Mouse (Mus musculus) left cerebral cortex, postnatal 25 days (tissue): ENCODE results near the gene Alg11. TPM values are rescaled to one million over a fixed set of nuclear protein-coding genes. Genes with fewer than 3 reads are reported as not detected.

Experiments
- DNase-seq, 2 experiments: peaks; one replicate each; pipeline ENCODE4 v3.0.0; 2022; ENCODE audit warnings: low spot score in 2 of 2, mixed read lengths in 1 of 2
- intact Hi-C: fragments of 180-260 bp; cut with DNase I; formaldehyde crosslinking; loops from one replicate; pipeline ENCODE4 v1.15.1; 2025
- total RNA-seq, 2 experiments: library from RNA; stranded (reverse); gene quantifications; 2 replicates each; pipeline ENCODE4 v1.2.3; 2021

The Alg11 gene
- 10 to 100 TPM; 32.7 to 34.4 TPM for total RNA-seq

DNA sequence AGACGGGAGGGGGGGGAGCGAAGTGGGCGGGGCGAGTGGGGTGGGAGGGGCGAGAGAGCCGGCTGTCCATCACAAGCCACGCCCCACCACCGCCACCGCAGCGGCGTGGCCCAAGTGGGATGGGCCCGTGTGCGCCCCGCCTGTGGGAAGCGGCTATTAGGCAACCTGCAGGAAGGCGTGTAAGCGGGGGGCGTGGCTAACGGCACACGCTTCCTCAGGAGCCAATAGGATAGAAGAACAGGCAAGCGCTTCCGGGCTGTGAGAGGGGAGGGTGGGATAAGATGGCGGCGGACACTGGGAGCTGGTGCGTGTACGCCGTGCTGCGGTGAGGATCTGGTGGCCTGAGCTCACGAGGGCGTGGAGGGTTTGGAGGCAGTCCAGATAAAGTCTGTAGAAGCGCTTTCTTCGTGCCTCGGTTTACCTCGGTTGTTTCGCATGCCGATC is at the start of gene Alg11:
Alg11 (plus strand) TSS at position 276 of the 444 bp plus-strand sequence.
- intact Hi-C loops: loop anchor here (1.0 to 2.0 kb wide), 2 partner anchors 106 to 124 kb away; partner anchors contain the start of genes Ckap2 and Nek3
- DNase-seq: peak; percentile 96 to 99

DNA sequence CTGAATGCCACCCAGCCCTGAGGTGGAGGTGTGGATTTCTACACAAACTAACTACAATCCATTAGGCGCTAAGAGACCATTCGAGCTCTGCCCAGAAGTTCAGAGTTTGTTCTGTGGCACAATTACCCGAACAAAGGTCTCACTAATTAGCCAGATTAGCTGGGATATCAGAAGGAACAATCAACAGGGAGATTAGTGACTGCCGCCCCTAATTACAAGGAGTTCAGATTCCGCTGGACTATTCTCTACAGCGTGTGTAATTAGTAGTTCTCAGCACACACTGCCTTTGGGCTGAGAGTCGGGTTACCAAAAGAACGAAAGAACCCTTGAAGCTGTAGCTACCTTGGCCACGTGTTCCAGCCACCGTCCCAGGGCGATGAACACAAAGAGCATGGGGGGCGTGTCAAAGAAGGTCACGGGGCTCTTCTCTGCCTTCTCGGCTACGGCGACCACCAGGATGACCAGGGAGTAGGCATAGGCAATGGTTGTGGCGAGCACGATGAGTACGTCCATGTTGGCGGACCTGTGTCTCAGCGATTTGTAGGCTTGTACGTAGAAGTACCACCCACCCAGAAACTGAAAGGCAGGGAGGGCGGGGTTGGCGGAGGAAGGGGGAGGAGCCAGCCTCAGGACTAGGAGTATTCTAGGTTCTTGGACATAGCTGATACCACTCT is 47.4 kb upstream of the Alg11 start:
- DNase-seq: no peak
- intact Hi-C loops: no loop called here

DNA sequence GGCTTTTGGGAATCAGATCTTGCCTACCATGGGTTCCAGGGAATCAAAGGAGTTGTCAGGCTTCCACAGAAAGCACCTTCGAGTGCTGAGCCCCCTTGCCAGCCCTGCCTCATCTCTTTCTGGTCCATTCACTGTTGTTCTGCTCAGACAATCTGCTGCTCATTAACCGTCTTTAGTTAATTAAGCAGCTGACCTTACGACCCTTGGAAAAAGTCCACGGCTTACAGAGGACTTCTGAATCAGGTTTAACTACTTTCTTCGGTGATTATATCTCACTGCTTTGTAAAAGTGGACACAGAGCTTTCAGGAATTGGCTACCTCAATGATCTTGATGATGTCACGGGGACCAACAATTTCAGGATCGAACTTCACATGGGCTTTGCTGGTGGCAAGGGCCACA is 42.8 kb upstream of the Alg11 start:
- intact Hi-C loops: no loop called here
- DNase-seq: no peak

DNA sequence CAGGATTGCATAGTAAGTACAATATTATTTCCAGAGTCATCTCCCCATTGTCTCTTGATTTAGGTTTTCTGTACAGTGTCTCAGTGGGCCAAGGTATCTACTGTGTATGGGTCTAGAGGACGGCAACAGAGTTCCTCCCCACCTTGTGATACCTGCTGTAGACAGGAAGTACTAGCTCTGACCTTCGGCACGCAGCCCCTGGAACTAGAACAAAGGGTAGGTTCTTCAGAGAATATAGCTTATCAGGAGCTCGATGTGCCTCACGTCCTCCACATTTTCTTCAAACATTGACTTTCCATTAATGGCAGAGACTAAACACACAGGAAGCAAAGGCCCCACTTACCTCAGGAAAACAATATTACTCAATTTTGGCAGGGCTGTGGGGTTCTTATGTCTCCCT is 41.0 kb upstream of the Alg11 start:
- intact Hi-C loops: no loop called here
- DNase-seq: no peak

DNA sequence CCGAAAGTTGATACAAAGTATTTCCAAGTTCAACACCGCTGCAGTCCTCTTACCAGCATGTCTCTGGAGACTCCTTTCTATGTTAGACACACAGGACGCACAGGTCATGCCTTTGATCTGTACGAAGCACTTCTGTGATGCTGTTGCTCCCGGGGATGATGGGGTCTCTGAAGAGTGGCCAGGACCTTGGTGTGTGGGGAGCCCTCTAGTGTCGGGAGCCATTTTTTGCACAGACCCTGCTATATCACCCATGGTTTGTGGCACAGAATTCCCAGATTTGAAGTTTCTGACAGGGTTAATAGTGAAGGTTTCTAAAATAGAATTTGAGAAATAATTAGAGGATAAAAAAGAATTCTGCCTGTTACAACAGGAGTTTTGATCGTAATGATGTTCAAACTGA is 38.3 kb upstream of the Alg11 start:
- intact Hi-C loops: no loop called here
- no peak for DNase-seq

DNA sequence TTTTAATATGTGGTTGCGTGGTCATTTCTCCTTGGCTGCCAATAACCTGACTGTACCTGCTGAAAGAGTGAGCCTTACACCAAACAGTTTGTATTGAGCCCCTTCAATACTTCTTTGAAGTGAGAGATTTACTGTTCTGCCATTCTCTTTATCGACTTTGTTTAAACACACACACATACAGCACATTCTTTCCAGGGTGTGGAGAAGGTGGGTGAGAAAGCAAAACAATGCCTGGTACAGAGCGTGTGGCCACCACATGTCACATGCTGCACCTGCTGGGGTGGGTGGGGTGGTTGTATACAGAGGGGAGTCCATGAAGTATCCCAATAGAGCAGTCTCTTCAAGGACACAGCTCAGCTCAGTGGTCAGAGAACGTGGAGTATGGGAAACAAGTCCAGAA is 35.3 kb upstream of the Alg11 start:
- no peak for DNase-seq
- intact Hi-C loops: no loop called here

DNA sequence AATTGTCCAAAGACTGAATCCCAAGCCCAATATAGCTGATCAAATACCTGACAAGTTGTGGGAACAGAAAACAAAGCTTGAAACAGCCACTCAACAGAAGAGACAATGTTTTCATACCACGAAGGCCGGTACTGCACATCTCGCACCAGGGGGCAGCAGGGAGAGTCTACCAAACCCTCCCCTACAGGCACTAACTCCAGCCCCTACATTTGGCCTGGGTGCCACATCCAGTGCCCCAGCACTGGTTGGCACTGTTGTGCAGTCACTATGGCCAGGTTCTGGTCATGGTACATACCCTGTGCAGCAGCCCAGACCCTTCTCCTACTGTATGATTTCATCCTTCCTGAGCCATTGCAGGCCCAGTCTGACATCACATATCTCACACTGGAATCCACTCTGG is 31.5 kb upstream of the Alg11 start:
- intact Hi-C loops: no loop called here

DNA sequence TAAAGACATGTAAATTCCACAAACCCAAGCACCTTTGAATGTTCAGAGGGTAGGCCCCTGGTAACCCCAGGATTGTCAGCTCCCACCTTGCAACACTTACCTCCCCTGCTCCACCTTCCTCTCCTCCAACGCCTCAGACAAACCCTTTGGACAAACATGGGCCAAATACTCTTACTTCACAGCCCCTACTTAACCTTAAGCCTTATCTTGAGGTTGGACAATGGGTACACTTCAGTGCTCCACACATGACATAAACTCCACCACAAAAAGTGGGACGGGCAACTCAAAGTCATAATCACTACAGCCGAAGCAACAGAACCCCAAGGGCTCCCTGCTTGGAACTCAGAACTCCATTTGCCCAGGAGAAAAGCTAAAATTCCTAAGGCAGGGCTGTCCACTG is 29.5 kb upstream of the Alg11 start:
- intact Hi-C loops: no loop called here
- no peak for DNase-seq

More for the DNA sequence above, 31.5 kb upstream of the Alg11 start:
- DNase-seq: no peak

DNA sequence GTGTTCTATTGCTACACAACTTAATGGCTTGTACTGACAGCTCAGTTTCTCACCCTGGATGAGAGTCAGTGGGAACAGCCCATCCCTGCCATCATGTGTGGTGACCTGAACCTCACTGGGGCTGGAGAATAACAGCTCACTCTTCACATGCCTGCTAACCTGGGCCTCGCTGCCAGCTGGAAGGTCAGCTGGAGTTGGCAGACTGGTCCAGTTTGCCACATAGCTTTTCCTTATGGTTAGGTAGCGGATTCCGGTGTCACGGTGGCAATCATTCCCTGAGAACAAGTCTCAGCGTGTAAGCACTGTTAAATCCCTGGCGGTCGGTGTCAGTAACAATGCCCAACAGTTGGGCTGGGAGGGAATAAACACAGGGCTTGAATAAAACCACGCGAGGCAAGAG is 24.4 kb upstream of the Alg11 start:
- DNase-seq: no peak
- intact Hi-C loops: no loop called here

DNA sequence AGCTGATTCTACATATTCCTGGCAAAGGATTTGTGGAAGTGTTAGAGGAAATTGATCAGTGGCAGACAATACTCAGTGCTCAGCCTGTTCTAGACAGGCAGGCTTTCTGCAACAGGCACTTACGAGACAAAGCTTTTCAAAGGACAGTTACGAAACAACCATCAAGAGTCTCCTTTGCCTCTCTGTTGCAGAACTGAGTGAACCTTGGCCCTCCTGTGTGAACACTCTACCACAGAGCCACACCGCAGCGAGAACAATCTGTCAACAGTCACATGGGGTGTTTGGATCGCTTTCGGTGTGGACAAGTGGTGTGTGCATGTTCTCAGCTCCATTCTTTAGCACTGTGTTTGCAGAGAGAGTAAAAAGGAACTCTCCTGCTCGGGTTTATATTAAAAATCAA is 23.5 kb upstream of the Alg11 start:
- intact Hi-C loops: no loop called here
- no peak for DNase-seq

DNA sequence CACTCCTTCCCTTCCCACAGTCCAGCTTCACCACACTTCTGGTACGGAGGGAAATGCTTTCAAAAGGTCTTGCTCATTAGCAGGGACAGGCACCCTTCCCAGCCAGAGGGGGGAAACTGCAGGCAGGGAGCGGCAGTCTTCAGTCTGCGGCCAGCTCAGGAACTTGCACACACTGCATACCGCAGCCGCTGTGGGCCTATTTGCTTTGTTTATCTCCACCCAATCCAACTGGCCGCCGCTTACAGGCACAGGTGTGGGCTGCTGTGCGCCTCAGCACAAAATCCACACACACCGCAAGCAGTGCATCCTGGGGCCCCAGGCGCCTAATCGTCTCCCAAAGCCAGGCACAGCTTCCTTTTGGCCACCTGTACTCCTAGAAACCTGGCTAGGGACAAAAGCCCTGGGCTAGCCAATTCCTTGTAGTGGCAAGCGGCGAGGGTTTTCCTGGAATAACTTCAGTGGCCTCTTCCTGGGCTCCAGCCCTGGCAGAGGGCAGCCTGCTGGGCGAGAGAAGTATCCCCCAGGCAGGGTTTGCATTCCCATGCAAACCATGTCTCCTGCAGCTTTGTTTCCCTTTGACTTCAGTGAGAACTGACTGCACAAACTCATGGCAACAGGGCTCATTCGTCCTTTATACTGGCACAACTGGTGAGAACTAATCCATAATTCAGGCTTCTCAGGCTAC is 20.9 kb upstream of the Alg11 start:
- intact Hi-C loops: loop anchor here (10.0 kb wide), 1 partner anchor 45 kb away; no protein-coding TSS in a partner anchor
- no peak for DNase-seq

DNA sequence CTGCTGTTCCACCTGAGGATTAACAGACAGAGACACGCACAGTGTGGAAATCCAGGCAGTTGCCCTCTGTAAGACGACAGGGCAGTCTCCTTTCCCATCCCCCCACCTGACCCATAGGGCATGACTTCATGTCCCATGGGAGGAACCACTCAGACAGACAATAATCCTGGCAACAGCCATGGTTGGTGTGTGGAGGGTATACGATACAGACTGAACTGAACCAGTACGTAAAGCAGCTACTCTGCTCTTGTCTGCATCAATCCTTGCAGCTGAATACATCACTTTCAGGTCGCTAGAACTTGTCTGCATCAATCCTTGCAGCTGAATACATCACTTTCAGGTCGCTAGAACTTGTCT is 20.4 kb upstream of the Alg11 start:
- intact Hi-C loops: loop anchor here (10.0 kb wide), 1 partner anchor 45 kb away; no protein-coding TSS in a partner anchor
- no peak for DNase-seq

DNA sequence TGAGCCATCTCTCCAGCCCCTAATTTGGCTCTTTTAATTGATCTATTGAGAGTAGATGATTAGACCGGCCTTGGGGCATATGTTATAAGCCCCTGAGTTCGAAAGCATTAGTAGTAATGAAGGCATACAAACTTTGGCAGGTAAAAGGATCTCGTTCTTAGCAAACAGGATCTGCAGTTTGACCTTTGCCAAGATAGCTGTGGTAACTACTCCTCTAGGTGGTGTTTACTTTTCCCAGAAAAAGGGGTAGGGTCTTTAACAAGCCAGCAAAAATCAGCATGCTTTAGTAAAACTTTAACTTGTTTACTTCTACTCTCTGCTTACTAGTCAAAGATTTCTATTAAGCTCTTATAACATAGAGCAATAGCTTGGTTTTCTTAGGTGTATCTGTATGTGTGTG is 18.0 kb upstream of the Alg11 start:
- intact Hi-C loops: loop anchor here (10.0 kb wide), 1 partner anchor 48 kb away; no protein-coding TSS in a partner anchor
- DNase-seq: no peak

DNA sequence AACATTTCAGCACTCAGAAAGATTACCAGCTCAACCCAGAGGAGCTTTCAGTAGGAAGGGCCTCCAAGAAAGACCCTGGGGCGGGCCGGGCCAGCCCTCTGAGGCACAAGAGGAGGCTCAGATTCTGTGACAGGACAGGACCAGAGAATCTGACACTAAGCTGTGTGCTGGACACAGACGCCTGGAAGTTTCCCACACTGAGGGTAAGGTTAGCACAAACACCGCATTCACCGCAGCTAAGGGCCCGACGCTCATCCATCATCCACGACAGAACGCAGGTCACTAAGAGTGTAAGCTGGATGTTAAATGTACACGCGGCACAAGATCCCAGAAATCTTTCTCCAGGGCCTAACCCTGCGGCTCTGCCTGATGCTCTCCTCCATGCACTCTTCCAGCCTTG is 16.8 kb upstream of the Alg11 start:
- no peak for DNase-seq
- intact Hi-C loops: loop anchor here (10.0 kb wide), 1 partner anchor 49 kb away; no protein-coding TSS in a partner anchor

DNA sequence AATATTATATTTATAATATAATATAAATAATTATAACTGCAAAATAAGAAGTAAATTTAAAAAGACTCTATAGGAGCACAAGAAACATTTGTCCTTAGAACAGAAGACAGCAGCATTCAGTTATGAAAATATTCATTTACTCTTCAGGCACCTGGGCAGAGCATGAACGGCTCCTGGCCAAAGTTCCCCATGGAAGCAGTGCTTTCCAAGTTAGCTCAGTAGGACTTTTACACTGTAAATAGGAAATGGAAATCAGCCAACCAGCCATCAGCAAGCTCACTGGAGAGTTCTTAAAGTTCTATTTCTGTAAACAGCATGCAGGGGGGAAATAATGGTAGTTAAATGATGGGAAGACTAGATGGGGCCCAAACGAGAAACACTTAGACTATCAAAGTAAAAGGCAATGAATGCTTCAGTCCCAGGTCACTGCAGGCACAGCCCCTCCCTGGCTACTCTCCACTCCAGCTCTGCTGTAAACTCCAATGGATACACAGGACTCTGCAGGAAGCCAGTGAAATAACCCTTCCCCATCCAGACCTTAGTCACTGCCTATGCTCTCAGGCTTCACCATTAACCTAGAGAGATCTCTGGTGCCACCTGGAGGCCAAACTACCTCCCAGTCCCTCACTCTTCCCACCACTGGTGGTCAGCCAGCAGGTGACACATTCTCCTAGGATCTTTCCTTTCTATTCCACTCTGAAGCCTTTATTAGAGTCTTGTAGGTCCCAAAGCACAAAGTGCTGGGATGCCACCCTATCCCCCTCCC is 12.6 kb upstream of the Alg11 start:
- DNase-seq: no peak
- intact Hi-C loops: loop anchor here (10.0 kb wide), 1 partner anchor 53 kb away; no protein-coding TSS in a partner anchor

DNA sequence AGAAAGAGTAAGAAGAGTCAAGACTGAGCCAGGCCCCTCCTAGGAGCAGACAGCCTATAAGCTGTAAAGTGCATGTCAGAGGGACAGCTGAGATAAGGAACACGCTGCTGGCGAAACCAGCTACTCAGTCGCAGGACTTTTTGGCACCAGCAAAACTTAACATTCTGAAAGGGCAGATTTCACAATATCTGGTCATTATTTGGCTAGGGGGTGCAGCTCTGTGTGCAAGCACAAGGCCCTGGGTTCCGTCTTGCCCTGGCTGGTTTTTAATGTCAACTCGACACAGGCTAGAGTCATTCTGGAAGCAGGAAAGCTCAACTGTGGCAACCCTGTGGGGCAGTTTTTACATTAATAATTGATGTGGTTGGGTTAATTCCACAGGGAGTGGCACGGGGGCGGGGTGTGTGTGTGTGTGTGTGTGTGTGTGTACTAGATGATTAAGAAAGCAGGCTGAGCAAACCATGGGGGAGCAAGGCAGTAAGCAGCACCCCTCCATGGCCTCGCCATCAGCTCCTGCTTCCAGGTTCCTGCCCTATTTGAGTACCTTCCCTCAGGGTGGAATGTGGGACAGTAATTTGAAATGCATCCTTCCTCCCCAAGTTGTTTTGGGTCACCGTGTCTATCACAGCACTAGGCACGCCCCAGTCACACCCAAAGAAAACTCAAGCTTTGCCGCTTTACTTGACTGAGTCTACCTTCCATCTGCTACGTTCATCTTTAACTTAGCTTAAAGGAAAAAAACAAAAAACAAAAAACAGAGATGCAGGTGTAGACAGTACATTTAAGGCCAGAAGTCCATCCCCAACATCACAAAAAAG is 5.6 kb upstream of the Alg11 start:
- DNase-seq: no peak
- intact Hi-C loops: no loop called here

DNA sequence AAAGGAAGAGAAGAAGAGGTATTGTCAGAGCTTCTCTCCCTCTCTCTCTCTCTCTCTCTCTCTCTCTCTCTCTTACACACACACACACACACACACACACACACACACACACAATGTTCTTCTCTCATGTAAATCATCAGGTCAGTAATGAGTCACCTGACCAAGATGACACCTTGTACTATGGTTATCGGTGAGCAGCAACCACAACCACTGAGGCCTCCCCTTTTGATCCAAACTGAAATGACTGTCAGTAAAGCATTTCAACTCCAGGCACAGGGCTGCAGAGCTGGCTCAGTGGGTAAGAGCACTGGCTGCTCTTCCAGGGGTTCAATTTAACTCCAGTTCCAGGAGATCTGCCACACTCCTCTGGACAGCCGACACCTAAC is 5.0 kb upstream of the Alg11 start:
- intact Hi-C loops: no loop called here

DNA sequence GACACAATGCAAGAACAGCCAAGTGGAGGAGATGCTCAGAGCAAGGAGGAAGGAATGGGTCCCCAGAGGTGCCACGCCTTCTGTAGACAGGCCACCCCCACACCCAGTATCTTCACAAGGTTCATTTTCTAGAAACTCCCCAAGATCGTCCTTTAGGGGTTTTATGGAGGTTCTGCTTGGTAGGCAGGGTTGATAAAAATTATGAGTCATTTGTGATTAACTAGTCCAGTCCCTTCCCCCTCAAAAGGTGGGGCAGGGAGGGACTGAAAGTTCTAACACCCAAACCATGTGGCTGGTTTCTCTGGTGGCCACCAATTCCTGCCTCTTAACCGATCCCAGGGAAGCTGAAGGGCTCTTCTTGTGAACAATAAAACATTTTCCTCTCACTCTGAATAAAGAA is 3.7 kb upstream of the Alg11 start:
- DNase-seq: no peak
- intact Hi-C loops: no loop called here

More for the DNA sequence above, 5.0 kb upstream of the Alg11 start:
- DNase-seq: no peak

DNA sequence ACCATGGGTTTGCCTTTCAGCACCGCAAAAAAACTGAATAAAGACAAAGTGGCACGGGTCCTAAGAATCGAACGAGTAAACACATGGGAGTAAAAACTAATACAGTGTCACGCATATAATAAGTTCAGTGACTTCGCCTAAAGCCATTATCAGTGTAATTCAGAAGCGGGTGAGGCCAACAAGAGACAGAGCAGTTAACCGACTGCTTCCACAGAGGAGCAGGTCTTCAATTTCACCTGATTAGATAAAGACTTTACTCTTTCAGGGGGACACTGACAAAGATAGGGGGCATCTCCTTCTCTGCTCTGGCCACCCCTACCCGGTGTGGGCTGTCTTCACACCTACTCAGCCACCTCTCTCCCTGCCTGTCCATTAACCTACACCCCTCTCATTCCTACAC is 2.2 kb upstream of the Alg11 start:
- DNase-seq: no peak
- intact Hi-C loops: no loop called here
